Mouse (Mus musculus) cerebellum, adult 2 months (tissue): Measurements from ENCODE around the gene Grid1.
A peak's percentile ranks its signal among the peaks of the same experiment; 100 is the strongest.

ENCODE experiments used
- CTCF ChIP-seq: fragments of 200-500 bp; IDR thresholded peaks from 2 replicates; pipeline ENCODE4 v1.5.1; 2011; ENCODE audit warnings: low read depth, mild to moderate bottlenecking, control low read depth, low read length, moderate library complexity, borderline replicate concordance; ENCODE audit not compliant: insufficient read depth
- POLR2A ChIP-seq: fragments of 200-500 bp; IDR thresholded peaks from 2 replicates; pipeline ENCODE4 v1.6.1; 2011; ENCODE audit warnings: low read length, control low read depth, borderline replicate concordance; ENCODE audit not compliant: insufficient read depth

GRCm38 (mm10) chr14:34823136-34823535 lies 3.2 kb downstream of the Grid1 start:
- TF ChIP-seq CTCF (peak; percentile 60; the same call in 1 of the 2 replicates), POLR2A (no peak)
